Mouse (Mus musculus) regulatory T cell (primary cell): Measurements from ENCODE around the gene Cd300ld4.
"Not testable (repeated sequence)": the region's sequence is repeated elsewhere in the genome, so short reads cannot be mapped to it uniquely, and the experiment has no call there.

ENCODE experiments used
- in situ Hi-C: fragments of 300-600 bp; cut with MboI, MseI; formaldehyde crosslinking; loops from one replicate; pipeline ENCODE4 v1.15.1; 2025; ENCODE audit warnings: high pct_unique_total_duplicates

The Cd300ld4 gene

GRCm38 (mm10) chr11:115026912-115027311, at the start of gene Cd300ld4:
TSS of gene Cd300ld4 (minus strand) at chr11:115027012.
- in situ Hi-C loops, result not testable (repeated sequence)

DNA sequence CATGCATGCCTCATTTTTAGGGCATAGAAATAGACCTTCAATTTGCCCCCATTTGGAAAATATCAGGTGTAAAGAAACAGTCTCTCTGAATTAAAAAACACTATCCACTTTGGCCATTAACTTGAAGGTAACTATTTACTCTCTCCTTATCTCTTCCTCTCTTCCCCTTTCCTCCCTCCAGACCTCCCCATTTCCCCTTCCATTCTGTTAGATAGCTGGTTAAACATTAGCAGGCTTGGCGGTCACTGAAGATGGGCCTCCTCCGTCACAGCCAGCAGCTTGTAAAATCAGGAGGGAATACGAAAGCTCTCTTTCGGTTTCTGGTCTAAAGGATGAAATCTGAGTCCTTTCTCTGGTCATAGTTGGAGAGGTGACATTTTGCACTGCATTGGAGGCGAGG, 49.0 kb upstream of the Cd300ld4 start:
- in situ Hi-C loops, result no loop called here

- in situ Hi-C loops, result no loop called here
Observed at GRCm38 (mm10) chr11:115075407-115075806, 48.6 kb upstream of the Cd300ld4 start.

DNA sequence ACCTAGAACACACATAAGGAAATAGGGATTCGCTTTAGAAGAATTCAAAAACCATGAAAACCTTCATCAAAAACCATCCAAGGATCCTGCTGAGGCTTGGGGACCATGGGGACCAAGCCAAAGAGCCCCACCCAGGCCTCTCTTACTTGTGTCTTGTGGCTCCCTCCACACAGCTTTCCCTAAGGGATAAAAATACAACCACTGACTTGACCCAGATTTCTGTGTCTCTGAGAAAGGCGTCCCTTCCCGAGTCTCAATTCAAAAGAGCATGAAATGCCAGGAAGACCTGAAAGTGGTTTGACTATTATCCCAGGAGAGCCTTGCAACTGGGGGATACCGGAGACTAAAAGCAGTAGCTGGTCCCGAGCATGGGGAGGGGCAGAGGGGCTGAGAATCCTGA, 46.2 kb upstream of the Cd300ld4 start:
- in situ Hi-C loops, result no loop called here

DNA sequence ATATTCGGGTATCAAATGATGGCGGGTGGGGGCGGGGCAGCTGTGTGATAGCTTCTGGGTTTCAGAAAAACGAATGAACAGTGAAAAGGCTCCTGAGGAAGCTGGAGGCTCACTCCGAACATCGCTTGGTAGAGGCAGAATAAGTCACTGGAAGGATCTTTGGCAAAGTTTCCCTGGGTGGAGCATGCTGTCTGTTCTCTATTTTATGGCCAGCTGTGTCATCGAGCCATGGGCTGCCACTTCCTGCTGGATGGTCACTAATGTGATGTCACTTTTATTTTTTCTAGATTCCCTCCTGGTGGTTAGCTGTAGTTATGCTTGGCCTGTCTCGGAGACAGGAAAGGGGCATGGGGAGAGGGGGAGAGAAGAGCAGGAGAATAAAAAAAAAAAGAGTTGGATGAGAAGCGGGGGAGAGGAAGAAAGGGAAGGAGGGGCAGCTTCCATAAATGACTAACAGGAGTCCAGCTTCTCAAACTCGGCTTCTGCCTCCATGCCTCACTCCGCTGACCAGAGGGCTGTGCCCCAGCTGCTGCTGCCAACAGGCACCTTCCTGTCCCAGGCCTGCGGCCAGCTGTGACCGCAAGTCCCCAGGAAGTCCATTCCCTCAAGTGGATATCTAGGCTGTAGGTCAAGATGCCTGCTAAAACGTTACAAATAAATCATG, 45.0 kb upstream of the Cd300ld4 start:
- in situ Hi-C loops, result no loop called here

GRCm38 (mm10) chr11:115071015-115071551, 44.3 kb upstream of the Cd300ld4 start:
- in situ Hi-C loops, result no loop called here

GRCm38 (mm10) chr11:115066768-115067167, 40.0 kb upstream of the Cd300ld4 start:
- in situ Hi-C loops, result no loop called here

- in situ Hi-C loops, result no loop called here
Observed at GRCm38 (mm10) chr11:115062077-115062476, 35.3 kb upstream of the Cd300ld4 start, which contains the start of gene Cd300e. TSS of gene Cd300e (minus strand) at chr11:115062177.

GRCm38 (mm10) chr11:115059797-115060196, 33.0 kb upstream of the Cd300ld4 start:
- in situ Hi-C loops, result no loop called here

DNA sequence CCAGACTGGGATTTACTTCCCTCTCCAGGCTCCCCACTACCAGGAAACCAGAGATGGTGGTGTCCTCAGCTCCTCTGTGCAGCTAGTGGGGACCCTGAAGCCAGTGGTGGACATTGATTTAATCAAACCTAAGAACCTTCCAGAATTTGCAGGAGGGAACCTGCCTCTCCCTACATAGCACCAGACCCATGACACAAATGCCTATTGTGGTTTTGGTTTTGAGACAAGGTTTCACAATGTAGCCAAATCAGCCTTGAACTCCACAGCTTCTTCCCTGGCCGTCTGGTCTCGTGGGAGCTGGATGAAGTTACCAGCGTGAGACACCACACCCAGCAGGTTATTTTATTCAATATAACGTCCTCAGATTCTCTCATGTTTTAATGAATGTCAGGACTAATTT, 31.9 kb upstream of the Cd300ld4 start:
- in situ Hi-C loops, result no loop called here

GRCm38 (mm10) chr11:115054537-115054936, 27.7 kb upstream of the Cd300ld4 start:
- in situ Hi-C loops, result loop anchor here (5.0 kb wide), 1 partner anchor 37 kb away; the partner anchor contains the start of gene Cd300ld2

- in situ Hi-C loops, result loop anchor here (5.0 kb wide), 1 partner anchor 36 kb away; the partner anchor contains the start of gene Cd300ld2
Observed at GRCm38 (mm10) chr11:115052991-115053390, 26.2 kb upstream of the Cd300ld4 start.

GRCm38 (mm10) chr11:115052206-115052605, 25.4 kb upstream of the Cd300ld4 start:
- in situ Hi-C loops, result loop anchor here (5.0 kb wide), 1 partner anchor 35 kb away; the partner anchor contains the start of gene Cd300ld2

DNA sequence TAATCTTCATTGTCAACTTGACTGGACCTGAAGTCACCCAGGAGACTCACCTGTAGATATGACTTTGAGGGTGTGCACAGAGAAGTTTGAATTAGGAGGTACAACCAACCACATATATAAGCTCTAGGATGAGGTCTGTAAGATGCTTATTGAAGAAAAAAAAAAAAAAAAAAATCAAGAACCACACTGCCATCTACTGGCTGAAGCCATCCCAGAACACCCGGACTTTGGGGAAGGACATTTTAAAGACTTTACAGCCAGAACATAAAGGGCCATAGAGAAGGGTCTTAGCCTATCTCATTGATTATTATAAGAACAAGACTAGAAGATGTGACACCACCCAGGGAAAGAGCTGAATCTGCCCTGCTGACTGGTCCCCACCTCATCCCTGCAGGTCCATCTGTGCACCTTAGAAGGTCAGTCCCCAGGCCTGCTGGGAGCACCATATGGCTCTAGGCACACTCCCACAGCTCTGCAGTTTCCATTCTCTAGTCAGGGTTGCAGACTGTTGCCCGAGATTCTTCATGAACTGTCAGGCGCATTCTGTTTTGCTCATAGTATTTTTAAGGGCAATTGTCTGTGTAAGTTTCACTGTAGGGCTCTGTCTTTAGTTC, 22.6 kb upstream of the Cd300ld4 start:
- in situ Hi-C loops, result no loop called here

DNA sequence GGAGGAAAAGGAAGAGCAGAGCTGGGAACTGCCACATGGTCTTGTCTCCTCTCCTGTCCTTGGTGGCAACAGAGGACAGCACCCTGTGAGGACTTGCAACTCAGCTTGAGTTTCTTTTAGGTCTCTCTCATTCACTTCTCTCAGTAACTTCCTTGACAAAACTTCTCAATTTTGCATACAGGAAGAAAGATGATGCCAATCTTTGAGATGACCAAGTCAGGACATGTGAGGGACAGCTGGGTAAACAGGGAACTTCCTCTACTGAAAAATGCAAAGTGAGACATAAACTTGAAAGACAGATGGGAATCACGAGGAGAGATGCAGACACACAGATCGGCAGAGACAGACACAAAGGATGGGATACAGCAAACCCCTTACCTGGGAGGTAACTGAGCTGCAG, 21.4 kb upstream of the Cd300ld4 start, which contains the start of gene Cd300ld3:
Gene Cd300ld3 (minus strand): TSS at position 151 of the 400 bp plus-strand sequence.
- in situ Hi-C loops, result no loop called here

- in situ Hi-C loops, result loop anchor here (5.0 kb wide), 1 partner anchor 40 kb away; no protein-coding TSS in a partner anchor
Observed at GRCm38 (mm10) chr11:115037669-115038068, 10.9 kb upstream of the Cd300ld4 start, which contains the start of gene Cd300ld5. TSS of gene Cd300ld5 (minus strand) at chr11:115037769.

DNA sequence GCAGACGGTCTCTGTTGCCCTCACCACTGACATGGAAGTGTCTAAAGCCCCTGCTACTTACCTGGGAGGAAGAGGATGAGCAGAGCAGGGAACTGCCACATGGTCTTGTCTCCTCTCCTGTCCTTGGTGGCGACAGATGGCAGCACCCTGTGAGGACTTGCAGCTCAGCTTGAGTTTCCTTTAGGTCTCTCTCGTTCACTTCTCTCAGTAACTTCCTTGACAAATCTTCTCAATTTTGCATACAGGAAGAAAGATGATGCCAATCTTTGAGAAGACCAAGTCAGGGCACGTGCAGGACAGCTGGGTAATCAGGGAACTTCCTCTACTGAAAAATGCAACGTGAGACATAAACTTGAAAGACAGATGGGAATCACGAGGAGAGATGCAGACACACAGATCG, 10.7 kb downstream of the Cd300ld4 start, which contains the start of gene Cd300ld2:
Gene Cd300ld2 (minus strand): TSS at position 101 of the 400 bp plus-strand sequence.
- in situ Hi-C loops, result loop anchor here (5.0 kb wide), 1 partner anchor 36 kb away; no protein-coding TSS in a partner anchor

DNA sequence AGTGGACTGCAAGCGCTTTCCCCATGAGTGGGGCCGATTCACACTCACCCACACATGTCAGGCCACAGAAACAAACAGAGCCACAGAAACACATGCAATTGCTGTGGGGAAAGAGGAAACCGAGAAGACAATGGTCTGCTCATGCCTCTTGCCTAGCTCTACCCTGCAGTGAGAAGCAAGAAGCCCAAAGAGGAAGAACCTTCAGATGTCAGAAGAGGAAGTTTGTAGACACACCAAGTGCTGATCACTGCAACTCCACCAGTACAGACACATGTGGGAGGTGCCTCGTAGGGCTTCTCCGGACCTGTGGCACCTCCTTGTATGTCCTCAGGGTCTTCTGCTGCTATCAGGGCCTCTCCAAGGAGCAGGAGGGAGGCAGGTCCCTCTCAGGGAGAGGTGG, 22.7 kb downstream of the Cd300ld4 start:
- in situ Hi-C loops, result no loop called here

DNA sequence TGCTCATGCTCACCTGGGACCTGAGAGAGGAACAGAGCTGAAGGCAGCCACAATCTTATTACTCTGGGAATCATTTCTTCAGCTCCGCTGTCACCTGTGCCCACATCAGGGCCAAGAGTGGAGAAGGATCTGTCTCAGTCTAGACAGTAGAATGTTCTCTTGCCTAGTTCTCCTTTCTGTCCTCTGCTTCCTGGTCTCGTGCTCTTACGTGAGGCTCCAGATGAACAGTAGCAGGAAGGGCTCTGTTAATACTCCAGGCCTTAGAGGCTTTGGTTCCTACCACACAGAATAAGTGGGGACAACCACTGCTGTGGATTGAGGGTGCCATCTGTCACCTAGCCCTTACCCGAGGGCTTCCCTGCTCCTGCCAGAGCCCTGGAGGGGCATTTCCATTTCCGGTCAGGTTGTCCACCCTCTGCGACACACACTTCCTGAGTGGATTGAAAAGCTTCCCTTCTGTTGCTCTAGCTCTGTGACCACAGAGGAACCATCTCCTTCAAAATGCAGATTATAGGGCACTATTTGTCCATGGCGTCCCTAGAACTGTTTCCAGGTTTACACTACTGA, 25.3 kb downstream of the Cd300ld4 start, which contains the start of gene Cd300c2:
Gene Cd300c2 (minus strand): TSS at position 407 of the 567 bp plus-strand sequence.
- in situ Hi-C loops, result no loop called here

DNA sequence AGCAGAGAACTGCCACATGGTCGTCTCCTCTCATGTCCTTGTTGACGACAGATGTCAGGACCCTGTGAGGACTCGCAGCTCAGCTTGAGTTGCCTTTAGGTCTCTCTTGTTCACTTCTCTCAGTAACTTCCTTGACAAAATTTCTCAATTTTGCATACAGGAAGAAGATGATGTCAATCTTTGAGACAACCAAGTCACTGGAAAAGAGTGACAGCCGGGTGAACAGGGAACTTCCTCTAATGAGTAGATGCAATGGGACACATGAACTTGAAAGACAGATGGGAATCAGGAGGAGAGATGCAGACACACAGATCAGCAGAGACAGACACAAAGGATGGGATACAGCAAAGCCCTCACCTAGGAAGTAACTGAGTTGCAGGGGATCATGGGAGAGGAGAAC, 37.0 kb downstream of the Cd300ld4 start, which contains the start of gene Cd300ld:
Gene Cd300ld (minus strand): TSS at position 130 of the 400 bp plus-strand sequence.
- in situ Hi-C loops, result no loop called here

DNA sequence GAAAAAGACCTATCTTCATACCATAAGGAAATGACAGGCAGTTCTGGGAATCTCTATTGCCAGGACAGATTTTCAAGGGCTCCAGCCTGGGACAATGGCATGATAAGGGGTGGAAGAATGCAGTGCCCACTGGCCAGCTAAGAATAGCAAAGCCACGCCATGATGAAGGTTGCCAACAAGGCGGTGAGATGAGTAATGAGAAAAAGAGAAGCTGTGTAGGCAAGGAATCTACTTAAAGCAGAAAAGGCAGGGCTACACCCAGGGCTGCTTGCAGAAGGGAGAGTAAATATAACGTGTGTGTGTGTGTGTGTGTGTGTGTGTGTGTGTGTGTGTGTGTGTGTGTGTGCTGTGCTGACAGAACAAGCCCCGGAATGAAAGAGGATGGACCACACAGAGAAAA, 44.9 kb downstream of the Cd300ld4 start:
- in situ Hi-C loops, result no loop called here

DNA sequence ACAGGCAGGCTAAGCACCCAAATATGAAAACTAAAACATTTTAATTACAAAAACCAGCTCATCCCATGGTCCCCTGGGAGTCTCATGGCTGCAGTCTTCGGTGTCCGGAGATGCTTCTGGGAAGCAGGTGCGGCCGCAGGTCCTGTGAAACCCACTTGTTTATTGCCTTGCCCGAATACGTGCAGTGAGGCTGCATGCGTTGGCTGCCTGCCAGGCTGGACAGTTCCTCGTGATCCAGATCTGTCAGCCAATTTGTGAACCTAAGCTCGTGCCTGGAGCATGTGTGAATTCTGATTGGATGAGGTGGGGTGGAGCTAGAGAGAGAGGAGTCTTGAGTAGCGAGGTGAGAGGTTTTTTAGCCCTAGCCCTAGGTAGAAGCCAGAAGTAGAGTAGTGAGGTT, 54.1 kb downstream of the Cd300ld4 start:
- in situ Hi-C loops, result no loop called here
